ENCODE assay signal across 34 mouse cellular contexts in genomic region chr7:79414449-79415375, GRCm38 (mm10). TPM values are rescaled to one million over a fixed set of nuclear protein-coding genes. Genes with fewer than 3 reads are reported as not detected.
A peak's percentile ranks its signal among the peaks of the same experiment; 100 is the strongest.
DNase-seq lines count a peak whose midpoint lies in the region; ATAC-seq lines count a peak whose summit lies in the region.
"Had no signal": no experiment of that assay in that cellular context is flagged by ENCODE, and none has a peak within 500 bp of the region (broad histone marks: within the 10 kb centered on the region; RNA-seq: fewer than 3 reads in every experiment).

No protein-coding gene starts in this region.

- H3K9ac ChIP-seq in neural tube, embryonic 13.5 days, result no peak overlapping the region
- no peak overlapping the region; the same call in 1 of the 2 replicates for H3K9ac ChIP-seq in limb, embryonic 13.5 days
- H3K9ac ChIP-seq in stomach, embryonic 14.5 days (replicated peaks; ENCODE audit: low read depth, low read length), result no peak overlapping the region
- no peak overlapping the region for H3K9ac ChIP-seq in kidney, embryonic 14.5 days (ENCODE audit: low read depth, low read length)
- H3K9ac ChIP-seq: embryonic facial prominence, embryonic 13.5 days; forebrain, embryonic 12.5 days; hindbrain, embryonic 15.5 days; kidney, embryonic 15.5 days; liver, embryonic 14.5 days; midbrain, embryonic 13.5 days had no signal

- no peaks in the 10 kb centered on the region for H3K36me3 ChIP-seq in neural tube, embryonic 13.5 days
- no peaks in the 10 kb centered on the region for H3K36me3 ChIP-seq in limb, embryonic 13.5 days
- no peaks in the 10 kb centered on the region for H3K36me3 ChIP-seq in stomach, embryonic 14.5 days (ENCODE audit: control insufficient read depth, insufficient read depth, low read length)
- peaks cover 10% of the 10 kb centered on the region; the same call in 1 of the 2 replicates for H3K36me3 ChIP-seq in kidney, embryonic 14.5 days (ENCODE audit: control insufficient read depth, insufficient read depth, low read length)
- H3K36me3 ChIP-seq: hindbrain, embryonic 15.5 days; midbrain, embryonic 13.5 days had no signal

- ATAC-seq in neural tube, embryonic 13.5 days (ENCODE audit: low read depth), result peak; percentile 68
- ATAC-seq in limb, embryonic 13.5 days (ENCODE audit: low FRiP score, low read depth), result peak; percentile 72
- ATAC-seq in stomach, embryonic 14.5 days (ENCODE audit: insufficient number of reproducible peaks, insufficient read depth, low FRiP score, low read depth), result 0 out of 2 replicates have a peak, but pooled peaks have one; percentile 18
- no peak for ATAC-seq in kidney, embryonic 14.5 days (ENCODE audit: low FRiP score, low TSS enrichment)
- ATAC-seq: CD4-positive, CD25-positive, alpha-beta regulatory T cell, adult 4 months; inflammation-experienced regulatory T-cells, adult 6 months; midbrain, embryonic 13.5 days had no signal

- DNase-seq in neural tube, embryonic 10.5 days (ENCODE audit: extremely low spot score, low spot score), result no peak
- no peak for DNase-seq in left cerebral cortex, adult 18-20 months (ENCODE audit: low spot score in 2 of 2)
- no peak for DNase-seq in gastrocnemius, postnatal 25 days
- DNase-seq: adrenal gland, postnatal 25 days; cerebellum, adult 9-10 months; embryo, embryonic 11 days; gastrocnemius, postnatal 36 days; heart, adult 18-20 months; heart, postnatal 4 days; kidney, adult 11 months; kidney, postnatal 25 days; liver; lung, adult 2 months; lung, postnatal 10 days; right cerebral cortex, adult 18-20 months; spleen, adult 18-20 months; thymus, postnatal 14 days had no signal

- H3K9me3 ChIP-seq in neural tube, embryonic 13.5 days, result no peaks in the 10 kb centered on the region
- no peaks in the 10 kb centered on the region for H3K9me3 ChIP-seq in limb, embryonic 13.5 days
- H3K9me3 ChIP-seq in stomach, embryonic 14.5 days (ENCODE audit: control insufficient read depth, low read depth, low read length), result no peaks in the 10 kb centered on the region
- no peaks in the 10 kb centered on the region for H3K9me3 ChIP-seq in kidney, embryonic 14.5 days (ENCODE audit: control insufficient read depth, low read length)
- H3K9me3 ChIP-seq: embryonic facial prominence, embryonic 13.5 days; forebrain, embryonic 12.5 days; hindbrain, embryonic 15.5 days; kidney, embryonic 15.5 days; midbrain, embryonic 13.5 days had no signal

- peak overlapping the region; percentile 11 for H3K4me2 ChIP-seq in neural tube, embryonic 13.5 days
- H3K4me2 ChIP-seq in limb, embryonic 13.5 days (replicated peaks), result peak overlapping the region; percentile 50
- no peak overlapping the region for H3K4me2 ChIP-seq in stomach, embryonic 14.5 days (replicated peaks; ENCODE audit: low read depth, low read length)
- H3K4me2 ChIP-seq in kidney, embryonic 14.5 days (replicated peaks; ENCODE audit: low read depth, low read length), result no peak overlapping the region
- H3K4me2 ChIP-seq: embryonic facial prominence, embryonic 13.5 days; forebrain, embryonic 12.5 days; heart, embryonic 11.5 days; hindbrain, embryonic 15.5 days; kidney, embryonic 15.5 days; midbrain, embryonic 13.5 days had no signal

- peaks cover 19% of the 10 kb centered on the region for H3K4me1 ChIP-seq in neural tube, embryonic 13.5 days (replicated peaks)
- H3K4me1 ChIP-seq in limb, embryonic 13.5 days, result peaks cover 17% of the 10 kb centered on the region
- no peaks in the 10 kb centered on the region for H3K4me1 ChIP-seq in stomach, embryonic 14.5 days (ENCODE audit: control insufficient read depth, insufficient read depth, low read length)
- H3K4me1 ChIP-seq in kidney, embryonic 14.5 days (ENCODE audit: control insufficient read depth, insufficient read depth, low read length), result no peaks in the 10 kb centered on the region
- H3K4me1 ChIP-seq: embryonic facial prominence, embryonic 13.5 days; forebrain, embryonic 12.5 days; hindbrain, embryonic 15.5 days; kidney, embryonic 15.5 days; midbrain, embryonic 13.5 days had no signal

- H3K27me3 ChIP-seq in neural tube, embryonic 13.5 days, result no peaks in the 10 kb centered on the region
- H3K27me3 ChIP-seq in limb, embryonic 13.5 days, result no peaks in the 10 kb centered on the region
- H3K27me3 ChIP-seq in stomach, embryonic 14.5 days (ENCODE audit: control insufficient read depth, insufficient read depth, low read length), result no peaks in the 10 kb centered on the region
- no peaks in the 10 kb centered on the region for H3K27me3 ChIP-seq in kidney, embryonic 14.5 days (ENCODE audit: control insufficient read depth, insufficient read depth, low read length)
- H3K27me3 ChIP-seq: embryonic facial prominence, embryonic 13.5 days; forebrain, embryonic 12.5 days; hindbrain, embryonic 15.5 days; kidney, embryonic 15.5 days; midbrain, embryonic 13.5 days had no signal

- no peak overlapping the region for H3K4me3 ChIP-seq in neural tube, embryonic 13.5 days
- H3K4me3 ChIP-seq in limb, embryonic 13.5 days, result peak overlapping the region; percentile 11; the same call in 1 of the 2 replicates
- no peak overlapping the region for H3K4me3 ChIP-seq in stomach, embryonic 14.5 days (ENCODE audit: low read depth, low read length)
- H3K4me3 ChIP-seq in kidney, embryonic 14.5 days (ENCODE audit: low read length), result no peak overlapping the region
- H3K4me3 ChIP-seq: embryonic facial prominence, embryonic 13.5 days; forebrain, embryonic 12.5 days; hindbrain, embryonic 15.5 days; kidney, embryonic 15.5 days; layer of hippocampus, adult 2 months; midbrain, embryonic 13.5 days had no signal

- H3K27ac ChIP-seq in neural tube, embryonic 13.5 days (replicated peaks), result peak overlapping the region; percentile 81
- H3K27ac ChIP-seq in limb, embryonic 13.5 days, result peak overlapping the region; percentile 44; the same call in 1 of the 2 replicates
- H3K27ac ChIP-seq in stomach, embryonic 14.5 days (ENCODE audit: low read length), result no peak overlapping the region
- no peak overlapping the region for H3K27ac ChIP-seq in kidney, embryonic 14.5 days (ENCODE audit: low read depth, low read length)
- H3K27ac ChIP-seq: embryonic facial prominence, embryonic 13.5 days; forebrain, embryonic 12.5 days; hindbrain, embryonic 15.5 days; kidney, embryonic 15.5 days; layer of hippocampus, adult 2 months; liver, embryonic 14.5 days; macrophage; midbrain, embryonic 13.5 days had no signal

- WGBS in neural tube, embryonic 13.5 days, result 55% methylated on average over 18 of the region's 18 CpGs
- WGBS in limb, embryonic 13.5 days, result 30% methylated on average over 18 of the region's 18 CpGs
- 72% methylated on average over 18 of the region's 18 CpGs for WGBS in stomach, embryonic 14.5 days
- WGBS in kidney, embryonic 14.5 days, result 69% methylated on average over 18 of the region's 18 CpGs

RNA-seq across cellular contexts. Expression of gene Fanci, which starts 23.0 kb away (rescaled TPM):
- polyA plus RNA-seq in neural tube, embryonic 13.5 days (2015; fragmentation: Nextera tagmentation; extraction: Ambion mirVana), result 2.7 and 3.5 TPM in 2 replicates
- polyA plus RNA-seq in limb, embryonic 13.5 days (2015; fragmentation: Nextera tagmentation; extraction: Ambion mirVana), result 8.4 and 10.0 TPM in 2 replicates
- 11.4 and 11.5 TPM in 2 replicates for polyA plus RNA-seq in stomach, embryonic 14.5 days (2014; fragmentation: Nextera tagmentation; extraction: Ambion mirVana)
- total RNA-seq in left cerebral cortex, adult 18-20 months (2021), result 1 to 10 TPM in 1 of 2 experiments, under 1 TPM in 1; 0.42 to 1.3 TPM
- polyA plus RNA-seq in kidney, embryonic 14.5 days (2014; fragmentation: Nextera tagmentation; extraction: Ambion mirVana), result 7.2 and 13.5 TPM in 2 replicates
- under 1 TPM; 0.10 to 0.32 TPM for total RNA-seq in gastrocnemius, postnatal 25 days (2021)
- total RNA-seq: gastrocnemius, adult 18-20 months had no signal

RNA-seq across cellular contexts. Expression of gene Rlbp1, which starts 27.9 kb away (rescaled TPM):
- polyA plus RNA-seq in neural tube, embryonic 13.5 days (2015; fragmentation: Nextera tagmentation; extraction: Ambion mirVana), result 19.2 and 19.7 TPM in 2 replicates
- 1.5 and 2.1 TPM in 2 replicates for polyA plus RNA-seq in limb, embryonic 13.5 days (2015; fragmentation: Nextera tagmentation; extraction: Ambion mirVana)
- 0.45 TPM in 1 of 2 replicates, not detected in the other for polyA plus RNA-seq in stomach, embryonic 14.5 days (2014; fragmentation: Nextera tagmentation; extraction: Ambion mirVana)
- total RNA-seq in left cerebral cortex, adult 18-20 months (2021), result 10 to 100 TPM; 24.8 to 27.9 TPM
- polyA plus RNA-seq in kidney, embryonic 14.5 days (2014; fragmentation: Nextera tagmentation; extraction: Ambion mirVana), result 0.37 and 0.70 TPM in 2 replicates
- total RNA-seq in gastrocnemius, postnatal 25 days (2021), result not detected
- total RNA-seq: gastrocnemius, adult 18-20 months; gastrocnemius, postnatal 36 days; heart, adult 18-20 months; heart, postnatal 4 days; megakaryocyte-erythroid progenitor cell, adult 5-6 weeks had no signal
- polyA plus RNA-seq: CD4-positive, CD25-positive, alpha-beta regulatory T cell, adult 4 months; inflammation-experienced regulatory T-cells, adult 6 months; macrophage had no signal

RNA-seq across cellular contexts. Expression of gene Polg, which starts 51.5 kb away (rescaled TPM):
- 28.2 and 28.6 TPM in 2 replicates for polyA plus RNA-seq in neural tube, embryonic 13.5 days (2015; fragmentation: Nextera tagmentation; extraction: Ambion mirVana)
- polyA plus RNA-seq in limb, embryonic 13.5 days (2015; fragmentation: Nextera tagmentation; extraction: Ambion mirVana), result 32.9 and 35.3 TPM in 2 replicates
- polyA plus RNA-seq in stomach, embryonic 14.5 days (2014; fragmentation: Nextera tagmentation; extraction: Ambion mirVana), result 27.8 and 34.7 TPM in 2 replicates
- total RNA-seq in left cerebral cortex, adult 18-20 months (2021), result 100 to 1,000 TPM in 1 of 2 experiments, 10 to 100 TPM in 1; 92.3 to 115 TPM
- 21.3 and 35.9 TPM in 2 replicates for polyA plus RNA-seq in kidney, embryonic 14.5 days (2014; fragmentation: Nextera tagmentation; extraction: Ambion mirVana)
- total RNA-seq in gastrocnemius, postnatal 25 days (2021), result 10 to 100 TPM; 33.8 to 34.3 TPM

Comparison
In these comparisons a context has a peak if more than half of its experiments do, and no peak if none do; other contexts are left out.
1. H3K27ac ChIP-seq: peak in neural tube, embryonic 13.5 days (single experiment) and limb, embryonic 13.5 days (single experiment); none in stomach, embryonic 14.5 days (single experiment) and kidney, embryonic 14.5 days (single experiment).
2. H3K4me2 ChIP-seq: peak in neural tube, embryonic 13.5 days (single experiment) and limb, embryonic 13.5 days (single experiment); none in stomach, embryonic 14.5 days (single experiment) and kidney, embryonic 14.5 days (single experiment).